Mouse (Mus musculus): ENCODE results near the gene Paqr3.
A peak's percentile ranks its signal among the peaks of the same experiment; 100 is the strongest.

Gene Paqr3

GRCm38 (mm10) chr5:97085071-97085470 lies 26.3 kb downstream of the Paqr3 start:
- no peak for DNase-seq (ENCODE audit: extremely low read depth, low read depth)

DNA sequence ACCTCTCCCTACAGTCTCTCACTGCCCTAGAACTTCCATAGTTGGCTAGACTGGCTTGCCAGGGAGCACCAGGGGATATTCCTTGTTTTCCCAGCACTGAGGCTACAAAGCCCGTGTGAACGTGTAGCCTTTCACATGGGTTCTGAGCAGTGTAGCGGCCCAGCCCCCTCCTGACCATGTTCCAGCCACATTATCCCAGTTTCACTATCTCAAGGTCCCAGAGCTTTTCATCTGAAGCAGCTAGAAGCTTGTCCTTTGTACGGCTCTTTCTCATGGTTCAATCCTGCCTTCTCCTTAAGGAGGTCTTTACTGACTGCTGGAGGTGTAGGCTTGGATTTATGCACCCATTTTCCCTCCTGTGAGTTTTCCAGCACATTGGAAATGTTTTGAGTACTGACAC lies 26.9 kb downstream of the Paqr3 start:
- no peak for DNase-seq (ENCODE audit: extremely low read depth, low read depth)

DNA sequence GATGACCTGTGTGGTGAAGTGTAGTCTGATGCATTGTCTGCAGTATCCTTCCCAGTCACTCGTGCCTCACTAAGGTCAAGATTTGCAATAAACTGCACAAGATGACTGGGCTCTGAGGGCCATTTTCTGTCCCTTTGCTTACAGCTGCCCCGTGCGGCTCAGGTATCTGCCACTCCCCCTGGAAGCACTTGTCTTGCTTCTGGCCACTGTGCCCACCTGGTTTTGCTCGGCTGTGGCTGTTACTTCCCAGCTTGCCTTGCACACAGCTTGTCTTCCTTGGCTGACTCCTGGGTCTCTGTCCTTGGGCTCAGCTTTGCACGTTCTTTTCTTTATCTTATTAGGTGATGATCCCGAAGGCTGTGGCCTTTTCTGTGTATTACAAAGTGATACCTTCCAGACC lies 27.7 kb downstream of the Paqr3 start:
- no peak for DNase-seq (ENCODE audit: extremely low read depth, low read depth)

GRCm38 (mm10) chr5:97081481-97081880 lies 29.9 kb downstream of the Paqr3 start:
- DNase-seq (ENCODE audit: extremely low read depth, low read depth), result no peak

GRCm38 (mm10) chr5:97078641-97079040 lies 32.8 kb downstream of the Paqr3 start:
- DNase-seq (ENCODE audit: extremely low read depth, low read depth), result no peak

DNA sequence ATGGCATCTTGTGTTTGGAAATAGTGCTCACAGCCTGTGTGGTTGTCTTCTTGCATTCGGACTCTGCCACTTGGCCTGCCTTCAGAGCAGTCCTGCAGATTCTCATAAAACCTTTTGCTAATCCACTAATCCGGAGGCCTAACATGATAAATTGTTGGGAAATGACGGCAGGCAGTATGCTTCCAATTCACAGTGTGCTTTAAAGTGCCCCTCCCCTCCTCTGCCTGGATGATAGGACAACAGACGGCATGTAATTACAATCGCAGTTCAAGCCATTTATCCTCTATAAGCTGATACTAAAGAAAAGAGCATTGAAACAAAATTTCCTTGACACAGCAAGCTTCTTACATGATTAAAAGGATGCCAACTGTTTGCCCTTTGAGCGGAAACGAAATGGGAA lies 33.7 kb downstream of the Paqr3 start:
- no peak for DNase-seq (ENCODE audit: extremely low read depth, low read depth)

DNA sequence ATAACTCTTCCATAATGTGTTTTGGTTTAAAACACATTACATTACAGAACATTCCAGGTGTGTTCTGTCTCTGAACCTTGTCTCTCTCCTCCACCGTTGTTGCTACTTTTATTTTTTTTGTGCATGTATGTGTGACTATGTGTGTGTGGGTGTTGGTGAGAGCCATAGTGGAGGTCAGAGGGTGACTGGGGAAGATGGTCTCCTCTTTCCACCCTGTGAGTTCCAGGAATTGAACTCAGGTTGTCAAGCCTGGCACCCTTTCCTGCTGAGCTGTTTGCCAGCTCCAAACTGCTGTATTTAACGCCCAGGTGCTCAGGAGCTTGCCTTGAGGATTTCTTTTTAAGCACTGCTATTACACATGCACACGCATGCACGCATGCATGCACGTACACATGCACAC lies 35.2 kb downstream of the Paqr3 start:
- DNase-seq (ENCODE audit: extremely low read depth, low read depth), result no peak

DNA sequence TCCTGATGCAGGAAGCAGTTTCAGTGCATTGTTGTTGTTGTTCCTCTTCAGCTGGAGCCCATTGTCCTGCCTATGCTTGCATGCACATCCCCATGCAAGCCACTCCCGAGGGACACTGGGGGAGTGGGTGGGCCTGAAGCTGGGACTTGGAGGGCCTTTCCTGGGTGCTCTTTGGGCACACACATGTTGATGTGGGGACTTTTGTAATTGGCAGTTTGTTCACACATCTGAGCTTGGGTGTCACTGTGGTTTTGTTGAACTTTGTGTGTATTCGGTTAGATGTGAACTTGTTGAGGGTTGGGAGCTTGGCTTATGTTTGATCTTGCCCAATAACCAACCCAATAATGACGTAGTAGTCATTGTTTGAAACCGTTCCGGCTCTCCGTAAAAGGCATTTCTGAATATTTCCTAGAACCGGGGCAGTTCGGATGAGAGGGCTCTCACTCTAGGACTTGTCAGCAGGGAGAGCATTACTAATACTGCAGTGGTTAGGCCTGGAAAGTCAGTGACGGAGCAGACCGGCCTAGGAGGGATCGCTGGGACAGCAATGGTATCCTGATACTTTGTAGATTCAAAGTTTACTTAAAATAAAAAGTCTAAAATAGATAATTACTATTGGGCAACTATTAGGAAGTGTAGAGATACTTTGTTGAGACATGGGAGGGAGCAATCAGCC lies 35.8 kb downstream of the Paqr3 start:
- no peak for DNase-seq (ENCODE audit: extremely low read depth, low read depth)

GRCm38 (mm10) chr5:97065746-97066145 lies 45.6 kb downstream of the Paqr3 start:
- no peak for DNase-seq (ENCODE audit: extremely low read depth, low read depth)

GRCm38 (mm10) chr5:97062041-97062440 lies 49.4 kb downstream of the Paqr3 start:
- DNase-seq (ENCODE audit: extremely low read depth, low read depth), result no peak

DNA sequence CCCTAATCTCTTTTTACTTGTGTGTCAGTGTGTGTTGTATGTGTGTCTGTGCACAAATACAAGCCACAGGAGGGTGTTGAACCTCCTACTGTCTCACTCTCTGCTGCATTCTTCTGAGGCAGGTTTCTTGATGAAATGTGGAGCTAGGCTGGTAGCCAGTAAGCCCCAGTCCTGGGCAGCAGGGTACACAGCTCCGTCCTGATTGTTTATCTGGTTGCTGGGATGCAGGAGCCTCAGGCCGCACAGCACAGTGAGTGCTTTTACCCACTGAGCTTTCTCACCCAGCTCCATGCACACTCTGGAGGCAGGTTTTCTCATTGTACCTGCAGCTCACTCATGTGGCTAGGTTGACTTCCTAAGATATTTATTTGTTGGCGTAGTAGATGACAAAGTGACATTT lies 50.5 kb downstream of the Paqr3 start:
- no peak for DNase-seq (ENCODE audit: extremely low read depth, low read depth)

DNA sequence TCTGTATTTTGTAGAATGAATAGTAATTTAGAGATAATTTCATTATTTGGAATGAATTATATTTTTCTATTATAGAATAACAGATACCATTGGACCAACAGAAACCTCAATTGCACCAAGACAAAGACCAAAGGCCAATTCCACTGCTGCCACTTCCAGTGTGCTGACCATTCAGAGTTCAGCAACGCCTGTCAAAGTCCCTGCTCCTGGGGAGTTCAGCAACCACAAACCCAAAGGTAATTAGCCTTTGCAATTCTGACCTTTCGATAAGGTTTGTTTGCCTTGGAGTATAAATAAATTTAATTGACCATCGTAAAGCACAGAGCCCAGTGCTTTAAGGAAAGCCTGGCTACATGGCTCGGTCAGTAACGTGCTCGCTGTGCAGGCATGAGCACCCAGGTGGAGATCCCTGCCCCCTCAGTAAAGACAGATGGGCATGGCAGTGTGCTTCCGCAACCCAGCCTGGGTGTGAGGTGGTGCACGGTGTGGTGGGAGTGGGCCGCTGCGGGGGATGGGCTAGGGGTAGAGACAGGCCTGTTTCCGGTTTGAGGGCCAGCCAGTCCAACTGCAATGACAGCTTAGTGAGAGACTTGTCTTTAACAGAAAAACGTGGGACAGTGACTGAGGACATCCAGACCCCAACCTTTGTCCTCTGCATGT lies 54.5 kb downstream of the Paqr3 start:
- no peak for DNase-seq (ENCODE audit: extremely low read depth, low read depth)

DNA sequence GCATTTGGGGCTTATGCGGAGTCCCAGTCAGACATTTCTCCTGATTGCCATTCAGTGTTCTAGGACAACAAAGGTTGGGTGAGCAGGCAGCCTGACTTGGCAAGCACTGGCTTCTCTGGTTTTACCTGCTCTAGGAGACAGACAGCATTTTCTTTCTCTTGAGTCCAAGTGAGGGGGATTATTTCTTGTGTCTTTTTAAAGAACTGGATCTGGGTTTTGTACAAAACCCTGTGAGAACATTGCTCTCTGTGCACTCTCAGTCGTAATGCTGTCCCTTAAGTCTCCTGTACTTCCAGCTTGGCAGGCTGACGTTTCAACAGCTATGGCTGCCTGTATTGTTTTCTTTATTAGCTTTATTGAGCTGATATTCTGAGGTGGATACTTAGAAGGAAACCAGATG lies 55.0 kb downstream of the Paqr3 start:
- DNase-seq (ENCODE audit: extremely low read depth, low read depth), result no peak

DNA sequence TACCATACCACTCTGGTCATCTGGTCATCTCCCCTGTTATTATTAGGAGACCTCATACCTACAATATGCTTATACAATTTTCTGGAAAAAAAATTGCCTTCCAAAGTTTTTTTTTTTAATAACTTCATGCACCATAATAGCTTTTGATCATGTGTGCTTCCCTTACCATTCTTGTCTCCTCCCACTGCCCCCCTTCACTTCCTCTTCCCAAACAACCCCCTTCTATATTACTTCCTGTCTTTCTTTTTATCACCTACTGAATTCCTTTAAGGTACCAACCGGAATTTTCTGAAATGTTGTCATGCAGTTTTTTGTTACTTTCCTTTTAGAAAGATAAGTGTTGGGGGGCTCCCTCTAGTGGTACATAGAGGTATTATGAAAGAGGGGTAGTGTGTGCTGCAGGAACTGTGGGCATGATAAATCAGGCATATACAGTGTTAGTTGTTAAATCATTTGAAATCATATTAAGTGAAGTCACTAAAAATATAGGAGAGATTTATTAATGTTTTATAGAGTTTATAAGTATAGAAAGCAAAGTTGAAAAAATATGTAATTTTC lies 55.8 kb downstream of the Paqr3 start:
- peak; percentile 82 for DNase-seq (ENCODE audit: extremely low read depth, low read depth)

DNA sequence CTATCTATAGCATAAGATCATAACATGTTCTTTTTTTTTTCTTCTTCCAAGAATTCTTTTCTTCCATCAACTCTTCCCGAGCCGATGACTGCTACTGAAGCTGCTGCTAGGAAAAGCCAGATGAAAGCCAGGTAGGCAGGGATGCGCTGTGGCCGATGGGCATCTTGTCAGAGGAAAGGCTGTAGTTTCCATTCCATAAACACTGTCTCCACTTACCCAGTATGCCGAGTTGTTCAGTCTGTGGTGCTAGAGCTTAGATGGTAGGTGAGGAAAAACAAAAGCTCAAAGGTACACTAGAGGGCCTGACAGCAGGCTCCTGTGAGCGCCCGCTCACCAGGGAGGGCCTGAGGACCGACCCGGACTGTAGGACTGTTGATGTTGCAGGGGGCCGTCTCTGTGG lies 56.6 kb downstream of the Paqr3 start:
- DNase-seq (ENCODE audit: extremely low read depth, low read depth), result no peak

- DNase-seq (ENCODE audit: extremely low read depth, low read depth), result no peak
Observed at GRCm38 (mm10) chr5:97054166-97054565, 57.2 kb downstream of the Paqr3 start.

DNA sequence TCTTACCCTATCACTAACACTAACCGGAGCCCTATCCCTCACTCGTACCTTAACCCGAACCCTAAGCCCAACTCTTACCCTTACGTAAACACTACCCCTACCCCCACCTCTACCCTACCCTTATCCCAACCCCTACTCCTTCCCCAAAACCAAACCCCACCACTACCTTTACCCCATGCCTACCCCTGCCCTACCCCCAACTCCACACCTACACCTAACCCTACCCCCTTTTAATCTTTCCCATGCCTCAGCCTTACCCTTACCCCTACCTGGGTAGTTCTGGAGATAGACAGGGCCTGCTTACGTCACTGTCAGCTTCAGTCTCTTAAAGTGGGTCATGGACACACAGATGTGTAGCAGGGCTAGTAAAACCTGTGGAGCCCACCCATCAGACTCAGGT lies 62.5 kb downstream of the Paqr3 start:
- no peak for DNase-seq (ENCODE audit: extremely low read depth, low read depth)

DNA sequence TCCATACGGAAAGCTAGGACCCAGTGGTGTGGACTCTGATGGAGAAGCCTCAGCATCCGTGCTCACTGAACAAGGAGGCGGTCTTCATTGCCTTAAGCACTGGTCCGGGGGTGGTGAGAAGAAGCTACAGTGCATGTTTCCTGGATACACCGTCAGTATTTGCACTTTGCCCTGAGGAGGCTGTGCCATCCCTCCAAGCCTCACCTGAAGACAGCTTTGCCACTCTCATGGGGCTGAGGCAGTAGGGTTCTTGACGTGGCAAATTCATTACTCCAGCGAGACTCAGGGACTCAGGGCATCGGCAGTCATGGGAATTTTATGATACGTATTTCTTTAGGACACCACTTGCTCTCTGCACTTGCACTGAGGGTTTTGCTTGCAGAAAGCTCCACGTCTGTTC lies 64.7 kb downstream of the Paqr3 start:
- no peak for DNase-seq (ENCODE audit: extremely low read depth, low read depth)

DNA sequence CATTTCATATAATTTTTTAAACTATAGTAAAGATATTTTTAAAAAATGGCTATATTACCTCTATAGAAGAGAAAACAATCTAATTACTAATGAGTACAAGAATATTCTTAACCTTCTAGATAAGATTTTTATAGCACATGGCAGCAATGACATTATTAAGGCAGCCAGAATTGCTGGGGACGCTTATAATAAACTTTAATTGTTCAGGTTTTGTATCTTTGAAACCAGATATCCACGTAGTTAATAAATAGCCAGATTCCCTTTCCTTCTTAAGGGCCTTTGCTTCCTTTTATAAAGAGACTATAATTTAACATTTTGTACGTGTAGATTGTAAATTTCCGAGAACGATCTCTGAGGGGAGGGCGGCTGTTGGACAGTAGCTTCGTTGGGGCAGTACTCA lies 66.1 kb downstream of the Paqr3 start:
- DNase-seq (ENCODE audit: extremely low read depth, low read depth), result no peak
